Mouse (Mus musculus): ENCODE measurements around the gene Gm28308.

DNA sequence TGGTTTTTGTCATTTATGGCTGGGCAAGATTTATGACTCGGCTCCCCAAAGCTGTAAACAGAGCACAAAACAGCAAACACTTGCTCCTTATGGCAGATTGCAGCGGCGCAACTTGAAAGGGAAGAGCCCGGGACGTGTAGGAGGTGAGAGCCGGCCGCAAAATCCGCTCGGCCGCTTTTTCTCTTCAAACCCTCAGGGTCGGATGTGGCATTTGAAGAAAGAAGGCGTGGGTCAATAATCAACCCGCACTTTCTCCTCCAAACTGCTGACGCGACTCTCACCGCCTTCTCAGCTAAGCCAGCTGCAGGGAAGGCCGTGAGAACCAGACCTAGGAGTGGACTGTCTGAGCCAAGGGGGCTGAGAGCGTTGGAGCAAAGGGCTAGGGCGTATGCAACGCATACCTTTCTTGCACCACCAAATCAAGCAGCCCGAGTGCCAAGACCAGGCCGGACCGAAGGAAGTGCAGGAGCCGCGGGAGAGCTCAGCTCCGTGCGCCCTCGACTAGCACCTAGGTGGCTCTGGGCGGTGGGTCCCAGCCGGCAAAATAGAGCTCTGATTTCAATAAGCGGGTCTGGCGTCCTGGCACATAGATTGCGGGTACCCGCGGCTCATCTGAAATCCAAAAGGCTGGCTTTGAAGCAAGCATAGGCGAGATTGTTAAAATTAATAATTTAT lies 35.9 kb downstream of the Gm28308 start, which contains the start of gene 5730596B20Rik:
- no peak for TF ChIP-seq CTCF (conservative IDR thresholded peaks at IDR 0.05; ENCODE audit: insufficient read depth, insufficient read length, low read depth, low read length)
- TF ChIP-seq POLR2A (IDR thresholded peaks at IDR 0.05; ENCODE audit: low read depth, low read length): peak; percentile 35

Data from kidney, adult 2 months (tissue).